Mouse (Mus musculus) cerebellum, adult 9-11 months (tissue): ENCODE results near the gene Kmt2b.

Experiments used
- DNase-seq: peaks from one replicate; pipeline ENCODE4 v3.0.0; 2022

Kmt2b gene

DNA sequence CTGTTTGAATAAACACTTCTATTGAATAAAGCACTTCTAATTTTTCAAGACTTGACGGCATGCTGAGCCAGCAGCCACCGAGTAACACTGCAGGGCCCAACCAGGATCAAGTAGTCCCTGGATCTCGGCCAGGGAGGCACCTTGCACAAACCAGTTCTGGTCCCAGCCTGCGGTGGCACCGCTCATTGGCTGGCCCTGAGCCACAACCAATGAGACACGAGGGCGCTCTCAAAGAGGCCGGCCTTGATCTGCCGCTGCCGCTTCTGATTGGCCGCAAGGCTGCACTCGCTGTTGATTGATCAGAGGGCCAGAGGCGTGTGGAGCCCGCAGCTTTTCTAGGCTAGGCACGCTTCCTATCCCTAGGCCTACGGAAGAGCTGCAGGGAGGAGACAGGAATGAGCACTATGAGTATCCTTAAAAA lies 11.4 kb upstream of the Kmt2b start:
- peak; percentile 97 for DNase-seq

DNA sequence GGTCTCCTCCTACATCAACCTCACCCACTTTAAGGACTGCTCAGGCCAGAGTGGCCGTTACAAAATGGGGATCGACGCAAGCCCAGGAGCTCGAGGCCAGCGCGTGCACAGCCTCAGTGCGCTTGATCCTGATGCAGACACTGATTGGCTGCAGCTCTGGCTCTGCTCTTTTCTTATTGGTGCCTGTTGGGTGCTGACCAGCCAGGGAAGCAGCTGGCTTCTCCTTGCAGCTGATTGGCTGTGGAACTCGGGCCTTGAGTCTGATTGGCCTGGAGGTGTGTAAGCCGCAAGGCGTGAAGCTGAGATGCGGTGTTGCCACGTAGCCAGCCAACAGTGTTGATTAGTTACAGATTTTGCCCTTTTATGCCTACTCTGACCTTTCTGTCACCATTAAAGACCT lies 10.3 kb upstream of the Kmt2b start, which contains the start of gene Zbtb32:
Gene Zbtb32, minus strand, starts transcription at position 124 of the 400 bp plus-strand sequence.
- no peak for DNase-seq

DNA sequence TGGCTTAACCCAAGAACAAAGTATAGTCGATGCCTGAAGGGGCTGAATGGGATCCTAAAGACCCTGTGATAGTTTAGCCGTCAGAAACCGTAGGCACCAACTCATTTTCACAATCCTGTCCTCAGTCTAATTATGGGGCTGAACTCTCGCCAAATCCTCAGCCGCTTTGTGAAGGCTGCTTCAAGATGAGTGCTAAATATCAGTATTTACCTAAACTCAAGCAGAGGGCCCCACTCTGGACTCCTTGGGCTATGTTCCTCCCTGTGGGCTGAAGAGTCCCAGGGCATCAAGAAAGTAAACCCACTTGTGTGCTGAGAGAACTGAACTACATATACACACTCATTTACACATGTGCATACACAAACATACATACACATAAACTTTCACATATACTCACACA lies 8.3 kb upstream of the Kmt2b start:
- DNase-seq: no peak

DNA sequence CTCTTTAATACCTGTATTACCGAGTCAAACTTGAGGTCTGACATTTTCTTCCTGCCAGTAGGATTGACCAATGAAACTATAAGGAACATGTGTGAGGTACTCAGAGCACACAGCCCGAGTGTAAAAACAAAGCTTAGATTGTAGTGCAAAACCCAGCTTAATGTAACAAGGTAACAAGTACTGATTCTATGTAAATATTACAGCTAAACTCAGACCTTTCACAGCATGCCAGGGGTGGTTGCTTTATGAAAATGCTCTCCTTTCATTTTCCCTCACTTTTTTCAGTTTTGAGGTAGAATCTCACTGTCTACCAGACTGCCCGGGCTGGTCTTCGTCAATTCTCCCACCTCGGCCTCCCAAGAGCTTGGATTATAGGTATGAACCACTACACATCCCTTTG lies 7.6 kb upstream of the Kmt2b start:
- no peak for DNase-seq

DNA sequence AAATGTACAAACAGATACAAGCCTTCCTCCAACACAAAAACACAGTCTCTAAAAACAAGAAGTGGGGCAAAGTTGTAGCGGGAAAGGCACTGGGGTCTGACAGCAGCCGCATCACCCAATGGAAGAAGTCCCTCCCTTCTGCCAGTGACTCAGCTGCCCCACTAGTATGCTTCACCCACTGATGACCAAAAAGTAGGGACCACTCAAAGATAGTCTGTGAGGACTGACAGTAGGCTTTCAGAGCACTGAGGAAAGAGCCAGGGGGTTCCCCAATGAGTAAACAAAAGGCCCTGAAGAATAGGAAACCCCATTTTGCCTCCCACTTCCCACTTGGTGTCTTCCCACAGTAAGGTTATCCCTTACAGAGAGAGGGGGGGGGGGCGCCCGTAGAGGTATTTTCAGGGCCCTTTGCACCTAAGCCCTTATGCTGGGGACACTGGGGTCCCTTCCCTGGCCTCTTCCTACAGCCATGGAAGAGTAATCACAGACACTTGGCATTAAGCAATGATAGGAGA lies 6.0 kb upstream of the Kmt2b start:
- no peak for DNase-seq

DNA sequence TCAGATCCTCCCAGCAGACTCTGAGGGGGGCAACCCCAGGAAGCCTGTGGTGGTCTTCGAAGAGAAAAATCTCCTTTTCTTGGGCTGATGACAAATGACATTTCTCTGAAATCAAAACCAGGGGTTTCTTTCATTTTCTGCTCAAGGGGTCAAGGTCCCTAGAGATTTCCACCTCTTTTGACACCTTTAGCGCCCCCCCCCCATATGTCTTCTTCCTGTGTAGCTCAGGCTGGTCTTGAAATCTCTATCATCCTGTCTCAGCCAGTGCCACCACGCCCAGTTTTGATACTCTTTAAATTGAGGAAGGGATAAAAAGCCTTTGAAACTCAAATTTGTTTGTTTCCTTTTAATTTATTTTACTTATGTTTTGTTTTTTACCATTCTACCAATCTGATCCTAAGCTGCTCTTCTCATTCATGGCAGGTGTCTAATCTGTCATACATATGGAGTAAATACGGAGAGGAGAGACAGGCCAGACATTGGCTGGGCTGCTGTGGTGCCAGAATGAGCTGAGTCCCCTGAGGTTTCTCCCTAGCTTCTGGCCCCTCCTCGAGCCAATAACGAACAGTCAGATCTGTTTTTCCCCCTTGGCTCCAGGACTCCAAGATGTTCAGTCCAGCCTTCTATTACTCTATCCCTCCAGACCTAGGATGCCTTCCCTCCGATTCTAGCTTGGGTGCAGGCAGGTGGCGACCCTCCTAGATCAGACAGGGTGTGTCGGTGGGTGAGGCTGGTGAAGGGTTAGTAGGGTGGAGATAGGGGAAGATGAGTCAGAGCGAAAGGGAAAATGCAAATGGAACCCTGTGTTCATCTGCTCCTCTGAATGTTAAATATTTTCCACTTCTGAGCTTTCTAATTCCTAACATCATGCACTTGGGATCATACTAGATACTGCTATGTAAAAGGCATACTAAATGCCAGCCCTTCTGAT lies 5.3 kb upstream of the Kmt2b start:
- DNase-seq: no peak

DNA sequence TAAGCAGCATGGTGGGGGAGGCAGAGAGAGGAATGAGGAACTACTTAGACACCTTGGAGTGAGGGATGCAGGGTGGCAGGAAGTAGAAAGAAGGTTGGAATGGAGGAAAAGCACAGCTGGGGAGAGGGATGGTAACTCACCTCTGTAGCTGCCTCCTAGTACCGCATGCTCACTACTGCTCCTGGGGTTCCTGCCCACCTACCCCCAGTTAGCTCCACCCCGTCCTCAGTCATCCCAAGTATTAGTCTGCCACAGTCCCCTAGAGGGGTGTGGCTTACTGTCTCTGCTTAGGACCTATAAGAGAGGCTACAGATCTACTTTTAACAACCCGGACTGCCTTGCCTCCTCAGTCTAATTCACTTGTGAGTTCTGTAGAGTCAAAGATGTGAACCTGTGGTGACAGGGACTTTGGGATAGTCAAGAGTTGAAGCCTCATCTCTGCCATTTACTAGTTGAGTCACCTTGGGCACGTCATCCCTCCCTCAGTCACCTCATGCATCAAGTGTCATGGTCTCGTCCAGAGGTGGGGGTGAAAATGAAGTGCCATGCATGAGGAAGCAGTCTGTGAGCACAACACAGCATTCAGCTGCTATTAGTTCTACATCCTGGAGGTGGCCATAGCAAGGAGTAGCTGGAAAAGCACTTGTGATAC lies 4.4 kb upstream of the Kmt2b start:
- DNase-seq: no peak

DNA sequence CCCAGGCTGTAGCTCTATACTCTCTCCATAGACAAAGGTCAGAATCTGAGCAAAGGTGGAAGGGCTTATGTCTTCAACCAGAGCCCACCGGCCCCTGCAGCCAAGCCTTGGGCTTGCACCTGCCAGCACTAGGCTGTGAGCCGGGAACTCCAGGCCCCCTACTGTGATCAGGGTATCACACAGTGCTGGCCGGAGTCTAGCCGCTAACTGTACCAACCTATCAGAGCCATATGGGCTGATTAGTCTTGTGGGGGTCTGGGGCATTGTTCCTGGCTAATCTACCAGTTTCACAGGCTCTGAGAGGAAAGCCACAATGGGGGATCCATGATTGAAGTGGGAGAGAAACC lies 3.1 kb upstream of the Kmt2b start:
- peak; percentile 35 for DNase-seq

DNA sequence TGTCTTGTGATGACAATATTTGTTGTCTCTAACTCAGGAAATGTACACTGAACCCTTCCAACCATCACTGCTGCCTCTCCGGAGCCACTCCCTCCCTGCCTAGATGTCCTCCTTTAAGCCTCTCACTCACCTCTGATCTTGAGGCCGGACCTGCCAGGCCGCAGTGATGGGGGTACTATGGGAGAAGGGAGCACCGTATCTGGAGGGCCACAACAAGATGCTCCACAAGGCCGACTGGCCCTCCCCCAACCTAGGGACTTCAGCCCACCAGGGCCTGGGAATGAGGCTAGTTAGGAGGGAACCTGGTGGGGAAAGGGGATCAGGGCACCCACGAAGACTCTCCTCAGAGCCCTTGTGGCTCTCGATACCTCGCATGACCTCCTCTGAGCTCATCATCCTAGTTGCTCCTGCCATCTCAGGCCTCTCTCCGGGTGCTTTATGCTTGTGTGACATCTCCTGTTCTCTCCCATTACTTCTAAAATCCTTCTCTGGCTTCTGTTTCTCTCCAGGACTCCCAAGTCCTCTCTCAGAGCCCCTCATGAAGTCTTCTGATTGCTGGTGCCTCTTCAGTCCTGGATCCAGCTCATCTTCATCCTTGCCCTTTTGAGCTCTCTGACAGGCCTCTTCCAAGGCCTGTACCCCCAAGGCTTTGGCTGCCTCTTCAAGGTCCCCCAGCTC lies 2.5 kb upstream of the Kmt2b start:
- peak; percentile 55 for DNase-seq

DNA sequence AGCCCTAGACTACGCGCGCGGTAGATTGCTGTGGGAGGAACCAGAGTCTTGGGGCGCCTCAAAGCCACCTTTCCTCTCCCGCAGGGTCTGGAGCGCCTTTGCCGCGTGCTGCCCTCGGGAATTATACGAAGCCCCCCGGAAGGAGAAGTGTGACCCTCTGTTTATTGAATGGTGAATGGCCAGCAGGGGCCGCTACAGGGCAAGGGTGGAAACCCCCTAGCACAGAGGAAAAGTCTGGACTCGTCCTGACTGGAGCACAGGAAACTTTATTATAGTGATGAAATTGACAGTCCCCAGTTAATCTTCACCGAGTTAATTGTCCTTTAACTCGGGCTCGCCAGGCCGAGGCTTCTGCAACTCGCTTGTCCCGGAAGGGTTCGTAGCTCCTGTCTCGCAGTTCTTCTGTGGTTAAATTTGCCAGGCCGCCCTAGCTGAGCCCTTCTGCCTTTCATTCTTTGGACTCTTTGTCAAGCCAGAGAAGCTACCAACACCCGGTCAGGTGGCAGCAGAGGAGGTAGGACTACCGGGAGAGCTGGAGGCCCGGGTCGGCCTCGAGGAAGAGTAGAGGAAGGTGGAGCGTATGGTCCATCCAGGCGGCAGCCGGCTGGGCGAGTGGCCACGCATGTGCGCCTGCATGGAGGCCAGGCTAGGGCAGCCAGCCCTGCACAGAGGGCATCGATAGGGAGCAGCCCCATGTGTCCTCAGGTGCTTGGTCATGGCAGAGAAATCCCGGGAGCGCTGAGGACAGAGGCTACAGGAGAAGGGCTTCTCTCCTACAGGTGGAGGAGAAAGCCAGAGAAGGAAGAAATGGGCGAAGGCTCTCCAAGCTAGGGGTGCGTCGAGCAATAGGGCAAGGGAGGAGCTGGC lies 1.1 kb upstream of the Kmt2b start:
- peak; percentile 84 for DNase-seq

DNA sequence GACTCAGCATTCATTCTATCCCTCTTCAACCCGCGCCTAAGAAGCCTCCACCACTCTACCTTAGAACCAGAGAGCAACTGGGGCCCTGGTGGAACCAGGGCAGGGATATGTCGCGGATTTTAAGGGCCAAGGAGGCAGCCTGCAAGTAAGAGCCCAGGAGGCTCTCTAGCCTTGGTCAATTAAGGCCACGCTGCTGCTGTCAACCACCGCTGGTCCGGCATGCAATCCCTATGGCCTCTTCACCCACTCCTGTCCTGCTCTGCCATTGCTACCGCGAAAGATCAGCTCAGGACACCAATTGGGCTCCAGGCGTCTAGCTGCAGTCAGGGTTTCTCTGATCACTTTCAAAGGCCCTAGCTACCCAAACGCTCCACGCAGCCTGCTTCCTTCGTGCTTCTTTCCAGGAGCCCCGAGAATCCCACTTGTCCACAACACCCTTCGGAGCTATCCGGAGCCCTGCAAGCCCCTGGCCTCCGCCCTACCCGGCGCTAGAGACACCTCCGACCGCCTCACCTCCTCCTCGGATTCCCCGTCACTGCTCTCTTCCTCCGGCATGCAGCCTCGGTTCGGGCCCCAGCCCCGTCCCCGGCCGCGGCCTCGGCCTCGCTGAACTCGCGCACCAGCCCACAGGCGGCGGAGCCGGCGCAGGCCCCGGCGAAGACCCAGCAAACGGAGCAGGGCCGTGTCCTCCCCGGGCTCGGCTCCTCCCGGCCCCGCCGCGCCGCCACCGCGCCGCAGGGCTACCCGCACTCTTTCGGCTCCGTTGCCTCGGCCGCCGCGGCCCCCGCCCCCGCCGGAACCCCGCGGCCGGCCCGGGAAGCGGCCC lies 471 bp downstream of the Kmt2b start:
- DNase-seq: no peak

DNA sequence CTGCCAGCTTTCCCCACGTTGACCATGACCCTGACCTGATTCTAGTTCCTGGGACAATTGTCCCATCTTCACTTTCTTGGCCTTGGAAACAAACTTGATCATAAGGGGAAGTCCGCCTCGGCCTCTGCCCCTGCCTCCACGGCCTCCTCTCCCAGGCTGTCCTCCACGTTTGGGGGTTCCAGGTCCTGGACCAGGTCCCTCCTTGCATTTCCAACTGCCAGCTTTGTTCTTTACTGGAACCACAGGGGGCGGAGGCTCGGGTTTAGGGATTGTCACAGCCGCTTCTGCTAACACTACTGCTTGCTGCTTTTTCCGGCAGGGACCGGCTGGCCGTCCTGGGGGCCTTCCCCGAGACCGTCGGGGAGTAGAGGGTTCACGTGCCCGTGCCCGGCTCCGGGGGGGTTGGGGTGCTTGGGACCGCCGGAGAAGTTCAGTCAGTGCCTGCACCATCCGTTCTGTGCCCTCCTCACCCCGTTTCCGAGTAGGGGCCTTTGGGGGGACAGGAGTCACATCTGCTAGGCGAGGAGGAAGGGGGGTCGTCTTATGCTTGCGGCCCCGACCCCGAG lies 2.0 kb downstream of the Kmt2b start:
- peak; percentile 64 for DNase-seq

DNA sequence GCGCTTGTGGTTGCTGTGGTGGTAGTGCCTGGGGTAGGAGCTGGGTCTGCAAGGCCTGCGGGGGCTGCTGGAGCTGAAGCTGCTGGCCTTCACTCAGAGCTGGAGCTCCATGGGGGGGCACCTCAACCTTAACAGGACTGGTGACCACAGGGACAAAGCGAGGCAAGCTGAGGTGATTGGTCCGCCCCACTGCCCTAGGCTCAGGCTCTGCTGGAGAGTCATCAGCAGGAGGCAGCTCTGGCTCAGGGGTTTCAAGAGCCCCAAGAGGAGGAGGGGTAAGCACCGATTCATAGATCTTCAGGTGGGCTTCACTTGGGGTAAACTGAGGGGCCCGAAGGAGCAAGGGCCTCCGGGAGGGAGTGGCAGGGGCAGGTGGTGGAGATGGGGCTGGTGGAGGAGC lies 3.4 kb downstream of the Kmt2b start:
- no peak for DNase-seq

DNA sequence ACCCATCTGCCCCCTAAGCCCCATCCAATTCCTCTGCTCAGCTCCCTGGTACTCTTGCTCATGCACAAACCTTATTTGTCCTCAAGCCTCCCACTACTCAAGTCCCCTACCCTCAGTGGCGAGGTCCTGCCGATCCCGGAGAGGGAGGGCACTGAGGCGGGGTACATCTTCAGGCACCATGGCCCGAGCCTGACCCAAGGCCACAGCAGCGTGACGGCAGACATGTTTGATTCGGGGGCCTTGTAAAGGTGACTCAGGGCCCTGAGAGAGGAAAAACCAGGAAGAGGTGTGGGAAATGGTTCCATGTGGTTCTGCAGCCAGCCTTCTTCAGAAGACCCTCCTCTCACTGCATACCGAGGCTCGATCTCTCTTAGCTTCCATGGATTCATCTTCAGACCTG lies 4.2 kb downstream of the Kmt2b start:
- no peak for DNase-seq

DNA sequence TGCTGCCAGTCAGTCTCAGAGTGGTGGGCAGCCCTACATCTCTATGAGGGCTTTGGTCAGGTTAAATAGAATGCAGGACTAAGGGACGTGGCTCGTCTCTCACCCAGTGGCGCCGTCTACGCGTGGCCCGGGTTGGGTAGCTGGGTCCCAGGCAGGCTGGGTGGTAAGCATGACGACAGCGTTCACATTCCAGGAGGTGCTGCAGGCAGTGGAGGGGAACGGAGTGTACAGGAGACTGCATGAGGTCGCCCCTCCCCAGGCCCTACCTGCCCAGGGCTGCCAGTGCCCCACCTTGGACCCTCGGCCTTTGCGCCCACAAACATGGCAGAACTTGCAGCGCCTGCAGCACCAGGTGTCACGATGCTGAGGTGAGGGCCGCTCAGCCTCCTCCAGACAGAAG lies 7.0 kb downstream of the Kmt2b start:
- DNase-seq: peak; percentile 37

DNA sequence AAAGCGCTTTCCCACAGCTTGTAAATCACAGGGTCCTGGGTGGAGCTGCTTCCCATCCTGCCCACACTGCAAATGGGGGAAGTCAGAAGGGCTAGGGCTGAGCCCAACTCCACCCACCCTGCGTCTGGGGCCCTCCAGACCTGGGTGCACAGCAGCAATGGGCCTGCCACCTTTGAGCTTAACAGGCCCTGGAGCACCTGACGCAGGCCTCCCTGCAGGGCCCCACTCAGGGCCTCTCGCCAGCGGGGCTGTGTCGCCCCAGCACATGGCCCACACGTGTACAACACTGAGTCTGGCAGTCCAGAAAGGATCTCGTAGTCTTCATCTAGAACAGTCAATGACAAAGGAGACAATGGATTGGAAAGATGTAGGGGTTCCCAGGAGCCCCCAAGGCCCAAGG lies 8.6 kb downstream of the Kmt2b start:
- DNase-seq: no peak

DNA sequence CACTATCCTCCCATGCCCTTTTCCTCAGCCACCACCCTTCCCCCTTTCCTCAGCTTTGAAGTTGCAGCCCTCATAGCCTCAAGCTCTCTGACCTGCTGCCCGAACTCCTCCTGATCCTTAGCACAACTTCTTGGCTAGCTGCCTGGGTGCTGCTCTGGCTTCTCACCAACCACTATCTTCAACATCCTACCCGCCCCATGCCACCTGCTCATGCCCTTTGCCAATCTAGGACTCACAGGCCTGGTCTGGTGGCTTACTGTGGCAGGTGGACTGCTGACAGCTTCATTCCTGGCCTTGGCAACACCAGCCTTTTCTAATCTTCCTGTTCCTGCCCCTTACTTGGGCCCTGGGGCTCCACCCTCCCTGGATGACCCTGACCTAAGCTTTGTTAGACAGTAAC lies 15.6 kb downstream of the Kmt2b start:
- DNase-seq: peak; percentile 88

DNA sequence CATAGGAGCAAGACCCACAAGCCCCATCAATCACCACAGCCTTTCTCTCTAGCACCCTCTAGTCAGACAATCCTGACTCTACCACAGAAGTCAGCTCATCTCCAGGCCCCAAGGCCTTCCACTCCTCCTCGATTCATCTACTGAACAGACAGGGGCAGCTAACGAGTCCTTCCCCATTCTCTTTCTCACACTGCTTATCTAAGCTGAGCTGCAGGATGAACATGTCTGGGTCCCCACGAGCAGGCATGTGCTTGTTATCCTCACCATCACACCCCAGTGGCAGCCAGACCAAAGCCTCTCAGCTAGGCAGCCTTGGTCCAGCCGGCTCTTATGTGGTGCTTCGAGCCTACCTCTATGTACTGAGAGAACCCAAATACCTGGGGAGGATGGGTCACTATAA lies 16.1 kb downstream of the Kmt2b start:
- DNase-seq: no peak

DNA sequence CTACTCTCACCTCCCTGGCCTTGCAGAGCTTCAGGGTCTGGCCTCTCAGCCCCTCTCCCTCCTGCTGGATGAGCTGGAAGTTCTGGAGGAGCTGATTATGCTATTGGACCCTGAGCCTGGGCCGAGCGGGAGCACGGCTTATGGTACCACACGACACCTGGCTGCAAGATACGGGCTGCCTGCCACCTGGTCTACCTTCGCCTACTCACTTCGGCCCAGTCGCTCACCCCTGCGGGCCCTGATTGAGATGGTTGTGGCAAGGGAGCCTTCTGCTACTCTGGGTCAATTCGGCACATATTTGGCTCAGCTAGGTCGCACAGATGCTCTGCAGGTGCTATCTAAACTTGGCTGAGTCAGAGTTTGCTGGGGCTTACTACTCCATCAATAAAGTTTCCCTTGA lies 21.0 kb downstream of the Kmt2b start:
- no peak for DNase-seq

DNA sequence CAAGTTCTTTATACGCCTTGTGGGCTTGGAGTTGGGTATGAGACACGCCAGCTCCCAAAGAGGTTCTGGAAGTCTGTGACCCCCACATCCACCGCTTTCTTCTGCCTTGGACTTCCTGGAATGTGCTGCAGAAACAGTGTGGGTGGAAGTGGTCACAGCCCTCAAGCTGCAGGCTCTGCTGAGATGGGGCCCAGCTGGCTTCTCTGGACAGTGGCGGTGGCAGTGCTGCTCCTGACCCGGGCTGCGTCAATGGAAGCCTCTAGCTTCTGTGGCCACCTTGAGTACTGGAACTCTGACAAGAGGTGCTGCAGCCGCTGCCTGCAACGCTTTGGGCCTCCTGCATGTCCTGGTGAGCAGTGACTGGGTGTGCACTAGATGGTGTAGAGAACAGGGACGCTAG lies 22.5 kb downstream of the Kmt2b start:
- peak; percentile 44 for DNase-seq

DNA sequence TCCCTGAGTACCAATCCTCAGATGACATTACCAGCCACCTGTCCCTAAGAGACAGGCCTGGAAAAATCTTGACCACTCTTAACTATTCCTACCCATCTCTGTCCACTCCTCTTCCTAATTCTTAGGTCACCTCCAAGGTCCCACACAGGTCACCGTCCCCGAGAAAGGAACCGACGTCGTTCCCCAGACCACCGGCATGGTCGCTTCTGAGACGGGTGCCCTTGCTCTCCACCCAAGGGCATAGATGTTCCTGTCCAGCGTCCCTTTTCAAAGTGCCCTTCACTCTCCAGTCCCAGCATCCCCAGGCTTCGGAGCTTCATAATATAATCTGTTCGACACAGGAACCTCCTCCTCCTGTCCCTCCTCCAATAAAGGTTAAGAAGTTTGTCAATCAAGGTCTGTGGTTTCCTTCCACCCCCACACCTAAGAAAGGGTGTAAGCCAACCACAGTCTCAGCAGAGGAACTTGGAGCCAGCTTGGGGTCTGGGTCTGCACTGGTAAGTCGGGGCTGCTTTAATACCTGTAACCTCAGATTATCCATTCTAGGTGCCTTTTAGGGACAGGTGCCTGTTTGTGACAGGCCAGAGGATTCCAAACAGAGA lies 23.5 kb downstream of the Kmt2b start, which contains the start of gene Igflr1:
Gene Igflr1, plus strand, starts transcription at position 458 of the 602 bp plus-strand sequence.
- DNase-seq: peak; percentile 56
